Mouse (Mus musculus) E14TG2a.4 (cell line): ENCODE results near the gene Mthfr.

ENCODE experiments used
- CTCF ChIP-seq: conservative IDR thresholded peaks from 2 replicates; pipeline ENCODE4 v1.5.1; 2014; ENCODE audit warnings: low read length
- NANOG ChIP-seq: IDR thresholded peaks from 2 replicates; pipeline ENCODE4 v1.6.1; 2014; ENCODE audit warnings: borderline replicate concordance, low read length, mixed read lengths
- POU5F1 ChIP-seq: IDR thresholded peaks from 2 replicates; pipeline ENCODE4 v1.6.1; 2014; ENCODE audit warnings: low read length, borderline replicate concordance

- TF ChIP-seq CTCF (no peak), POU5F1 (no peak), NANOG (no peak)
Observed at GRCm38 (mm10) chr4:148001866-148002265, 37.0 kb upstream of the Mthfr start.
